Mouse (Mus musculus): ENCODE data around the gene Nipa2. TPM values are rescaled to one million over a fixed set of nuclear protein-coding genes. Genes with fewer than 3 reads are reported as not detected.
"Not testable (repeated sequence)": the region's sequence is repeated elsewhere in the genome, so short reads cannot be mapped to it uniquely, and the experiment has no call there.

Nipa2 gene
- polyA plus RNA-seq, 1 experiment from 2014 or later = 44.1 TPM

DNA sequence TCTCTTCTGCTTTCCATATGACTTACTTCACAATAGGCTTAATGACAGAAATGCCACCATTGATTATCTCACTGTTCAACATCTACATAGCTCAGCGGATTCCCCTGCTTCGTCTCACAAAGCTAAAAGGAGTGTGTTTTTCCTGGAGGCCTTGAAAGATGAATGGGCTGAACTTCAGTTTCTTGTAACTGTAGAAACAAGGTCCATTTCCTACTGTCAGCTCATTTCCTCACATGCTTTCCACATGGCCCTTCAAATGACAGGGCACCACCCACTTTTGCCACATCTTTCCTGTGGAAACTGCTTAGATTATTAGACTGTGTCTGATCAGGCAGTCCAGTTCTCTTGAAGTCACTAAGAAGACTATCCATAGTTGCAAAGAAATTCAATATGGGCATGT is 33.6 kb downstream of the Nipa2 start:
- Histone ChIP-seq H3K27ac (replicated peaks) (no peak overlapping the region), H3K36me3 (peaks cover 50% of the 10 kb centered on the region), H3K4me3 (no peak overlapping the region), H3K4me2 (replicated peaks) (no peak overlapping the region), H3K9me3 (no peaks in the 10 kb centered on the region), H3K9ac (replicated peaks) (no peak overlapping the region), H3K4me1 (no peaks in the 10 kb centered on the region), H3K27me3 (no peaks in the 10 kb centered on the region)
- no peak for ATAC-seq (ENCODE audit: low FRiP score, low read depth)
- WGBS = 89% methylated on average over 2 of the region's 2 CpGs

DNA sequence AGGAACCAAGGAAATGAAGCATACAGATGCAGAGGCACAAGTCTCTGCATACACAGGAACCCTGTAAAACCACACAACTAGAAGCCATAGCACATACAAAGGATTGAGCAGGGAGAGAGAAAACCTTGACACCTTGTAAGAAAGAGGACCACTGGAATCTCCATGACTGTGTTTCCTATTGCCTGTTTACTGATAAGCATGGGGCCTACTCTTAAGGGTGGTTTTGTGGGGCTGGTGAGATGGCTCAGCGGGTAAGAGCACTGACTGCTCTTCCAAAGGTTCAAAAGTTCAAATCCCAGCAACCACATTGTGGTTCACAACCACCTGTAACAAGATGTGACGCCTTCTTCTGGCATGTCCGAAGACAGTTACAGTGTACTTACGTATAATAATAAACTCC is 35.0 kb downstream of the Nipa2 start:
- Histone ChIP-seq H3K27me3 (no peaks in the 10 kb centered on the region), H3K27ac (replicated peaks) (no peak overlapping the region), H3K9me3 (no peaks in the 10 kb centered on the region), H3K4me2 (replicated peaks) (no peak overlapping the region), H3K36me3 (peaks cover 61% of the 10 kb centered on the region), H3K9ac (replicated peaks) (no peak overlapping the region), H3K4me1 (no peaks in the 10 kb centered on the region), H3K4me3 (no peak overlapping the region)
- no peak for ATAC-seq (ENCODE audit: low FRiP score, low read depth)
- WGBS = 90% methylated on average over 4 of the region's 4 CpGs

DNA sequence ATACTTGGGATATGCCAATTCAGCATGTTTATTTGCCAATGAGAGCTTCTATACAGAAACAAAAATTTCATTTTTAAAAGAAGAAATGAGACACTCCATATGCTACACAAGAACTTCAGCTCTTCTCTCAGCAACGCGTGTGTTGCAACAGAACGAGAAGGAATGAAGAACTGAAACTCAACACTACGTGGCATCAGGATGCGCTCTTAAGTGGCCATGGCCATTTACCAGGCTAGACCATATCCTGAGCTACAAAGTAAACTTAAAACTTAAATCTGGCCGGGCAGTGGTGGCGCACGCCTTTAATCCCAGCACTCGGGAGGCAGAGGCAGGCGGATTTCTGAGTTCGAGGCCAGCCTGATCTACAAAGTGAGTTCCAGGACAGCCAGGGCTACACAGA is 43.9 kb downstream of the Nipa2 start:
- not testable (repeated sequence) for H3K27ac ChIP-seq (replicated peaks); H3K9ac ChIP-seq (replicated peaks); H3K4me3 ChIP-seq; H3K4me1 ChIP-seq; H3K27me3 ChIP-seq; H3K9me3 ChIP-seq; H3K4me2 ChIP-seq (replicated peaks); ATAC-seq (ENCODE audit: low FRiP score, low read depth)
- WGBS = 97% methylated on average over 11 of the region's 11 CpGs
- H3K36me3 ChIP-seq = peaks cover 71% of the 10 kb centered on the region

DNA sequence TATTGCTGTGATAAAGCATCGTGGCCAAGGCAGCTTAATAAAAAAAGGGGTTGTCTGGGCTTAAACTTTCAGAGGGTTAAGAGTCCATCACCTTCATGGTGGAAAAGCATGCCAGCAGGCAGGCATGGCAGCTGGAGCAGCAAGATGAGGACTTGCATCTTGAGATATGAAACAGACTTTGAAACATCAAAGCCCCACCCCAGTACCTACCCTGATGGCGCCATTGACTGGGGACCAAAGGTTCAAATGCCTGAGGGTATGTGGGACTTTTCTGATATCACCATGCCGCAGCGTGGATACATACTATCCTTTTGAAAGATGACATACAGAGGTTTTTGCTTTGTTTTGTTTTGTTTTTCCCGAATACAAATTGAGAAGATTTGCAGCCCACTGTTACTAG is 50.2 kb downstream of the Nipa2 start:
- no peaks in the 10 kb centered on the region for H3K9me3 ChIP-seq
- no peak overlapping the region for H3K27ac ChIP-seq (replicated peaks)
- H3K4me3 ChIP-seq = no peak overlapping the region
- no peak overlapping the region for H3K9ac ChIP-seq (replicated peaks)
- WGBS = 92% methylated on average over 5 of the region's 5 CpGs
- no peaks in the 10 kb centered on the region for H3K4me1 ChIP-seq
- H3K4me2 ChIP-seq (replicated peaks) = no peak overlapping the region
- no peaks in the 10 kb centered on the region for H3K27me3 ChIP-seq
- no peak for ATAC-seq (ENCODE audit: low FRiP score, low read depth)
- H3K36me3 ChIP-seq = peaks cover 81% of the 10 kb centered on the region

DNA sequence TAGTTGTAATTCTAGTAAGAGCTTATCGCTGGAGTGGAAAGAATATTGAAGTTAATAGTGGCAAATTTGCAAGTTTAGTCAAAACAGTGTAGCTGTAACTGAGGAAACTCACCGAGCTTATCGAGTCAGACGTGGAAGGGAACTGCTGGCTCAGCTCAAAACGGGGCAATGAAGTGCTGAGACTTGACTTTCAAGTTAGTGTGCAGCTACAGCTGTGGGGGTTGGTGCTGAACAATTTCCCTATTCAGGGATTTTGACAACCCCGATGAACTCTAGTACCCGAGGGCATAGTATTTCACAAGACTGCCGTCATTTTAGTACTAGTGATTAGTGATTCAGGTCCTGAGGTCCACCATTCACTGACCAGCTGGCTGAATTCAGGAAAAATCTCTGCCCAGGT is 50.9 kb downstream of the Nipa2 start:
- Histone ChIP-seq H3K9me3 (no peaks in the 10 kb centered on the region), H3K4me1 (no peaks in the 10 kb centered on the region), H3K36me3 (peaks cover 76% of the 10 kb centered on the region), H3K9ac (replicated peaks) (no peak overlapping the region), H3K4me2 (replicated peaks) (no peak overlapping the region), H3K27ac (replicated peaks) (no peak overlapping the region), H3K27me3 (no peaks in the 10 kb centered on the region), H3K4me3 (no peak overlapping the region)
- no peak for ATAC-seq (ENCODE audit: low FRiP score, low read depth)
- 85% methylated on average over 8 of the region's 8 CpGs for WGBS

DNA sequence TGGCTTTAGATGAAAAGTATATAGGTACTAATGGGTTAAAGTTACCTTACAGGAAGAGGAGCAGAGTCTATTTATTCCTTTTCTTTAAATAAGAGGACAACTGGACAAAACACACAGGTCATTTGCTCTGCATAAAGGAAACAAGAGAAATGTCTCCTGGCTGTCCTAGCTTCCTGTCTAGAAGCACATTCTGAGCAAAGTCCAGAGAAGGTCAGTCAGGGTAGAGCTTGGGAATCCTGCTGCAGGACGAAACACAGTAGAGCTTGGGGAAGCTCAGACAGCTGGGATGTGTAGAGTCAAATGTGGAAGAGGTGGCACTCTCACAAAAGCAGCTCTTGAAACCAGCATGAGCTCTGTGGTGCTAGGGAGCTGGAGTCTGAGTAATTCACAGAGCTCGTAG is 51.9 kb downstream of the Nipa2 start:
- no peaks in the 10 kb centered on the region for H3K27me3 ChIP-seq
- no peak overlapping the region for H3K4me2 ChIP-seq (replicated peaks)
- H3K9ac ChIP-seq (replicated peaks) = no peak overlapping the region
- H3K4me1 ChIP-seq = no peaks in the 10 kb centered on the region
- ATAC-seq (ENCODE audit: low FRiP score, low read depth) = no peak
- H3K36me3 ChIP-seq = peaks cover 73% of the 10 kb centered on the region
- no peak overlapping the region for H3K27ac ChIP-seq (replicated peaks)
- H3K4me3 ChIP-seq = no peak overlapping the region
- no peaks in the 10 kb centered on the region for H3K9me3 ChIP-seq
- 87% methylated on average over 2 of the region's 2 CpGs for WGBS

DNA sequence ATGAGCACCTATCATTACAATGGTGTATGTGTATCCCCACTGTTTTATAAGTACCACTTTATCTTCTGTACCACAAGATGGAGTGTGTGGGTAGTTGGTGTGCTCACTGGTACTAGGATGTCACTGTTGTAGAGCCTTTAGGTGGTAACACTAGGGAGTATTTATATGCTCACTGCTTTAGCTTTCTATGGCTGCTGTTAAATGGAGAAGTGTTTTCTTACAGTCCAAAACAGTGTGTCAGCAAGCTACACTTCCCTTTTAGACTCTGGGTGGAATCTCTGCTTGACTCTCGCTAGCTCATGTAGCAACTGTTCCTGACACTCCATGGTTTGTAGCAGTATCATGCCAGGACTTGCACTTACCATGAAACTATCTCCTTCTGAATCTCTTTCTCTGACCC is 52.8 kb downstream of the Nipa2 start:
- H3K36me3 ChIP-seq = peaks cover 73% of the 10 kb centered on the region
- no peak overlapping the region for H3K4me2 ChIP-seq (replicated peaks)
- H3K9me3 ChIP-seq = no peaks in the 10 kb centered on the region
- no peak overlapping the region for H3K4me3 ChIP-seq
- no peak overlapping the region for H3K27ac ChIP-seq (replicated peaks)
- no peaks in the 10 kb centered on the region for H3K4me1 ChIP-seq
- H3K27me3 ChIP-seq = no peaks in the 10 kb centered on the region
- no peak for ATAC-seq (ENCODE audit: low FRiP score, low read depth)
- no peak overlapping the region for H3K9ac ChIP-seq (replicated peaks)
- 96% methylated on average over 1 of the region's 1 CpGs for WGBS

DNA sequence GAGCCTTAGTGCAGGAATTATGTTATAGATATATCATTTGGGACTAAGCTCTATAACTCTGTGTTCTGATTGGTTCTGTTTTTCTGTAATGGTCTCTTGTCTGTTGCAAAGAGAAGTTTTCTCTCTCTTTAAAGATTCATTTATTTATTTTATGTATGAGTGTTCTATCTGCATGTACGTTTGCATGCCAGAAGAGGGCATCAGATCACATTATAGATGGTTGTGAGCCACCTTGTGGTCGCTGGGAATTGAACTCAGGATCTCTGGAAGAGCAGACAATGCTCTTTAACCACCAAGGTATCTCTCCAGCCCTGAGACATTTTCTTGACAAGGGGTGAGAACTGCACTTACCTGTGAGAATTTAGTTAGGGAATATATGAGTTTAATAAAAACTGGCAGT is 56.8 kb downstream of the Nipa2 start:
- no peak for ATAC-seq (ENCODE audit: low FRiP score, low read depth)
- H3K36me3 ChIP-seq = peaks cover 69% of the 10 kb centered on the region
- whole genome bisulfite sequencing = 79% methylated on average over 2 of the region's 2 CpGs

DNA sequence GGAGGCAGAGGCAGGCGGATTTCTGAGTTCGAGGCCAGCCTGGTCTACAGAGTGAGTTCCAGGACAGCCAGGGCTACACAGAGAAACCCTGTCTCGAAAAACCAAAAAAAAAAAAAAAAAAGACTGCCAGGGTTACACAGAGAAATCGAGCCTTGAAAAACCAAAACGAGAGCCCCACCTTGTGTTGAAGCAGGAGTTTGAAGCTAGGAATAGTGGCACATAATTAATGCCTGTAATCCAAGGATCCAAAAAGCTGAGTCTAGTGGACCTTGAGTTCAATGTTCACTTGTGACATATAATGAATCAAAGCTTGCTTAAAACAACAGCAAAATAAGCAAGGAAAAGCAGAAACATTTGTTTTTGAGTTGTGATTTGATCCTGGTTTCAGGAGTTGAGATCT is 58.5 kb downstream of the Nipa2 start:
- H3K36me3 ChIP-seq = peaks cover 73% of the 10 kb centered on the region
- H3K4me1 ChIP-seq = no peaks in the 10 kb centered on the region
- no peak for ATAC-seq (ENCODE audit: low FRiP score, low read depth)
- 83% methylated on average over 5 of the region's 5 CpGs for WGBS
- H3K4me2 ChIP-seq (replicated peaks) = no peak overlapping the region
- H3K27ac ChIP-seq (replicated peaks) = no peak overlapping the region
- no peaks in the 10 kb centered on the region for H3K27me3 ChIP-seq
- no peak overlapping the region for H3K4me3 ChIP-seq
- H3K9ac ChIP-seq (replicated peaks) = no peak overlapping the region
- H3K9me3 ChIP-seq = no peaks in the 10 kb centered on the region

More for the DNA sequence above, 56.8 kb downstream of the Nipa2 start:
- Histone ChIP-seq H3K27me3 (no peaks in the 10 kb centered on the region), H3K4me1 (no peaks in the 10 kb centered on the region), H3K4me3 (no peak overlapping the region), H3K27ac (replicated peaks) (no peak overlapping the region), H3K9ac (replicated peaks) (no peak overlapping the region), H3K4me2 (replicated peaks) (no peak overlapping the region), H3K9me3 (no peaks in the 10 kb centered on the region)

DNA sequence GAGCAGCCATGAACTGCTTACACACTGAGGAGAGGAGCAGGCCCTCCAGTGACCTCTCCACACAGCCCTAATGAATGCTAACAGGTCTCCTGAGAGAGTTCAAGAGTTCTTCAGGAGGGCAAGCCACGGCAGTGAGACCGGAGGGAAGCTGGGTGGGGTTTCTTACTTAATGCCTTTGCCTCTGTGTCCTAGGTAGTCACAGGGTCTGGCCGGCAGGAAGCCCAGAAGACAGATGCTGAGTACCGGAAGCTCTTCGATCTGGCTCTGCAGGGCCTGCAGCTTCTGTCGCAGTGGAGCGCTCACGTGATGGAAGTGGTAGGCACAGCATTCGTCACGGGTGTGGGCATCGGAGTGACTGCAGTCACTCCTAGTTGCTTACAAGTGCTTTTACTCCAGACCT is 70.5 kb downstream of the Nipa2 start:
- Histone ChIP-seq H3K9me3 (no peaks in the 10 kb centered on the region), H3K4me1 (no peaks in the 10 kb centered on the region), H3K27me3 (no peaks in the 10 kb centered on the region), H3K4me3 (no peak overlapping the region), H3K27ac (replicated peaks) (no peak overlapping the region), H3K4me2 (replicated peaks) (no peak overlapping the region), H3K9ac (replicated peaks) (no peak overlapping the region), H3K36me3 (peaks cover 52% of the 10 kb centered on the region)
- ATAC-seq (ENCODE audit: low FRiP score, low read depth) = no peak
- WGBS = 92% methylated on average over 11 of the region's 11 CpGs

DNA sequence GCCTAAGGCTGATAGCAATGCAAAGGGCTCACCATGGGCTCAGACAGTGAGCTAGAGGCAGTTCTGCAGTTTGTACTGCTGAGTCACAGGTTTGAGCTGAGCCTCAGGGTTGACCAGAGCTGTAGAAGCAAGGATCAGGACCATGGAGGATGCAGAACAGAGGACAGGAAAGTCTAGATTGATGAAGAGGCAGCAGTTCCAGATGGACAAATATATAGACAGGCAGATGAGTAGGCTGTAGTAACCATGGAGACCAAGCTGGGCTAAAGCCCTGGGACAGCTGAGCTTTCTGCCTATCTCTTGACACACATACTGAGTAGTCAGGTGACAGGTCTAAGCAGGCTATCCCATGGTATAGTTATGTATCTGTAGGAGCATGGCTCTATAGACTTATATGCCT is 71.5 kb downstream of the Nipa2 start:
- no peaks in the 10 kb centered on the region for H3K9me3 ChIP-seq
- no peaks in the 10 kb centered on the region for H3K4me1 ChIP-seq
- no peak overlapping the region for H3K4me2 ChIP-seq (replicated peaks)
- no peaks in the 10 kb centered on the region for H3K27me3 ChIP-seq
- no peak overlapping the region for H3K27ac ChIP-seq (replicated peaks)
- ATAC-seq (ENCODE audit: low FRiP score, low read depth) = no peak
- peaks cover 51% of the 10 kb centered on the region for H3K36me3 ChIP-seq
- no peak overlapping the region for H3K4me3 ChIP-seq
- H3K9ac ChIP-seq (replicated peaks) = no peak overlapping the region

DNA sequence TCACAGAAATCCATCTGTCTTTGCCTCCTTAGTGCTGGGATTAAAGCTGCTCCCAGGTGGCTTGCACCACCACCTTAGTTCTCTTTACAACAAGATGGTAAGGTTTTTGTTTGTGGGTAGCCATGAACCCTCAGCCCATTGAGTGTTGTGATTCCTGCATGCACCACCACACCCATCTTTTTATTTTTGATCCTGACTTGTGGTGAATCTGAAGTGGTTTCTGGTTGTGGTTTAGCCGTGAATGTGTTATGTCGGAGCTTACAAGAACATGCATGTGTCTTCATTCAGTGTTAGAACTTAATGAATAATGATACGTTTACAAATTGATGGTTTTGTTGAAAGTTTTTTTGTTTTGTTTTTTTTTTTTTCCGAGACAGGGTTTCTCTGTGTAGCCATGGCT is 72.3 kb downstream of the Nipa2 start:
- WGBS = 94% methylated on average over 4 of the region's 4 CpGs
- H3K27me3 ChIP-seq = no peaks in the 10 kb centered on the region

DNA sequence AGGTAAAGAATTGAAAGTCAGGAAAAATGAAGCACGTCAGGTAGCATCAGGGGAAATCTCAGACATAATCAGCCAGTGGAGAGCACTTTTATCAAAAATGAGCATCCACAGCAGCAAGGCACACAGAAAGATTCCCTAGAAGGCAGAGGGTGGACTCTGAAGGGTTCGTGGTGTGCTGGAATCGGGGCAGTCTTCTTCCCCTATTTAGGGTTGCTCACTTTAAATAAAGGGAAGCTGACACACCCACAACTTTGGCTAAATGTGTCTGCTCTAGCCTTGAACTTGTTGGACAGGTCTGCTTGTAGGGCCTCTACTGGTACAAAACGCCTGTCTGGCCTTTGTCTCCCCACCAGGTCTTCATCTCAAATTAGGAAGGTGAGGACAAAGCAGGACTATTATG is 73.7 kb downstream of the Nipa2 start:
- Histone ChIP-seq H3K36me3 (peaks cover 42% of the 10 kb centered on the region), H3K9me3 (no peaks in the 10 kb centered on the region), H3K27ac (replicated peaks) (no peak overlapping the region), H3K27me3 (no peaks in the 10 kb centered on the region), H3K4me3 (no peak overlapping the region), H3K4me2 (replicated peaks) (no peak overlapping the region), H3K4me1 (no peaks in the 10 kb centered on the region), H3K9ac (replicated peaks) (no peak overlapping the region)
- no peak for ATAC-seq (ENCODE audit: low FRiP score, low read depth)
- WGBS = 90% methylated on average over 4 of the region's 4 CpGs

More for the DNA sequence above, 72.3 kb downstream of the Nipa2 start:
- no peak overlapping the region for H3K4me3 ChIP-seq
- H3K4me1 ChIP-seq = no peaks in the 10 kb centered on the region
- H3K4me2 ChIP-seq (replicated peaks) = no peak overlapping the region
- peaks cover 48% of the 10 kb centered on the region for H3K36me3 ChIP-seq
- ATAC-seq (ENCODE audit: low FRiP score, low read depth) = no peak
- no peak overlapping the region for H3K9ac ChIP-seq (replicated peaks)
- no peaks in the 10 kb centered on the region for H3K9me3 ChIP-seq
- H3K27ac ChIP-seq (replicated peaks) = no peak overlapping the region
